Mouse (Mus musculus) limb, embryonic 10.5 days (tissue): ENCODE data around the gene Rnf114. TPM values are rescaled to one million over a fixed set of nuclear protein-coding genes. Genes with fewer than 3 reads are reported as not detected.

Experiments used
- DNase-seq: peaks from one replicate; pipeline ENCODE4 v3.0.0-alpha.2; 2017; ENCODE audit warnings: low spot score
- H3K27ac ChIP-seq: fragments of 300-500 bp; sonication (generic); 2 replicates; pipeline ENCODE4 v1.5.1; 2016; ENCODE audit warnings: mild to moderate bottlenecking
- H3K27me3 ChIP-seq: fragments of 300-500 bp; sonication (generic); 2 replicates; pipeline ENCODE4 v1.6.1; 2016; ENCODE audit warnings: low read depth, mild to moderate bottlenecking; ENCODE audit not compliant: poor library complexity, severe bottlenecking
- H3K36me3 ChIP-seq: fragments of 300-500 bp; sonication (generic); 2 replicates; pipeline ENCODE4 v1.6.1; 2016; ENCODE audit warnings: mild to moderate bottlenecking, moderate library complexity
- H3K4me1 ChIP-seq: fragments of 300-500 bp; sonication (generic); 2 replicates; pipeline ENCODE4 v1.6.1; 2016
- H3K4me3 ChIP-seq: fragments of 300-500 bp; sonication (generic); 2 replicates; pipeline ENCODE4 v1.5.1; 2016; ENCODE audit warnings: mild to moderate bottlenecking, moderate library complexity
- H3K9me3 ChIP-seq: fragments of 300-500 bp; sonication (generic); replicated peaks from 2 replicates; pipeline ENCODE4 v1.6.1; 2016; ENCODE audit warnings: mild to moderate bottlenecking
- WGBS: fragments of 180-500 bp; shearing (Covaris S2); methylation state at CpG from one replicate; pipeline ENCODE4 v1.1.7; 2016; 5-methylcytosine and 5-hydroxymethylcytosine counted together
- polyA plus RNA-seq: library from polyadenylated mRNA; unstranded; fragments of >200 nt; fragmentation: Nextera tagmentation; extraction: Ambion mirVana; gene quantifications from 2 replicates; pipeline ENCODE4 v1.2.1, GENCODE M21; 2016

The Rnf114 gene
- polyA plus RNA-seq, 1 experiment from 2014 or later, result 131 TPM

DNA sequence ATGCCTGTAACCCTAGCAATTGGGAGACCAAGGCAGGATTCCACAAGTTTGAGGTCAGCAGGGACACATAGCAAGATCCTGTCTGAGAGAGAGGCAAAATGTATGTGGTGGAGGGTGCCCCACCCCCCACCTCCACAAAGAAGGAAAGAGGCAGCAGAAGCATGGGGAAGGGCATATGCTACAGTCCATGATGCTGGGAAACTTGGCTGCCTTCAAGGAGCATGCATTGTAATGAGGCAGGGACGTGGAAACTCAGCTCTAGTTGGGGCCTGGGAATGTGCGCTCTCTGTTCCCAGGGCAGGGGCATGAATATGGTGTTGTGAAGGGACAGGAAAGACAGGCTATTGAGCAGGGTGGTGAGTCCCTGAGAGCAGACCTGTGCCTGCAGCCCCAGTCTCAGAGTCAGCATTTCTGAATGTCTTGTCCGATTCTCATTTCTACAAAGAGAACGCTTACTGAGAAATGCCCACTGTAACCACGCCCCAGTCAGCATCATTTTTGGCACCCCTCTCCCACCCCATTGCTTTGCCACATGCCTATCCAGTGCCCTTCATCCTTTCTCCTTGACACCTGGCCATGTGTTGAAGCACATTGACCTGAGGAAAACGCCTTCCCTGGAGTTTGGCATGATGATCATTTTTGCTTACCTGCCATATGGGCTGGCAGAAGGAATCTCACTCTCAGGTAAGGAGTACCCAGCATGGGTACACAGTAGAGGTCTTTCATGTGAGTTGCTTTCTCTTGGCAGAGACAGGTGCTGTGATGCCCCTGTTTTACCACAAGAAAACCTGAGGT, 33.2 kb upstream of the Rnf114 start:
- Histone ChIP-seq H3K27ac (no peak overlapping the region), H3K36me3 (peaks cover 88% of the 10 kb centered on the region), H3K4me3 (no peak overlapping the region), H3K9me3 (no peaks in the 10 kb centered on the region), H3K27me3 (no peaks in the 10 kb centered on the region), H3K4me1 (no peaks in the 10 kb centered on the region)
- no peak for DNase-seq
- 95% methylated on average over 6 of the region's 6 CpGs for WGBS

DNA sequence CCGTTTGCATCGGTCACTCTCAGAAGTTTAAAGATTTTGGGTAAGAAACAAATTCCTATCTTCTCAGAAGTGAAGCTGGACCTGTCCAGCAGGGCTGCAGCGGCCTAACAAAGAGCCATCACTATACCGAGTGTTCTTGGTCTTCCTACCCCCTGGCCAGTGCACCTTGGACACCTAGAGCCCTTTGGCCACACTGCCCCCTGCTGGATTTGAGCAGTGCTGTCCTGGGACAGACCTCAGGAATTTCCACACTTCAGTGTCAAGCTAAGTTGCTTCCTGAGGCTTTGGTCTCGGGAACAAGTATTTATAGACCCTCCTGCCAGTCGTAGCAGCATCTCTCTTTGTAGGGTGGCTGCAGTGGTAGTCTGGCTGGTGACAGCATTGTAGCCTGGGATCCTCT, 29.5 kb upstream of the Rnf114 start:
- Histone ChIP-seq H3K36me3 (peaks cover 90% of the 10 kb centered on the region), H3K4me1 (no peaks in the 10 kb centered on the region)
- DNase-seq, result peak; percentile 70

GRCm38 (mm10) chr2:167463802-167464201, 28.6 kb upstream of the Rnf114 start:
- 91% methylated on average over 5 of the region's 5 CpGs for WGBS
- no peaks in the 10 kb centered on the region for H3K4me1 ChIP-seq
- H3K36me3 ChIP-seq, result peaks cover 89% of the 10 kb centered on the region

More for the DNA sequence above, 29.5 kb upstream of the Rnf114 start:
- no peaks in the 10 kb centered on the region for H3K9me3 ChIP-seq
- no peak overlapping the region for H3K4me3 ChIP-seq
- no peak overlapping the region for H3K27ac ChIP-seq
- WGBS, result 58% methylated on average over 6 of the region's 6 CpGs
- H3K27me3 ChIP-seq, result no peaks in the 10 kb centered on the region

DNA sequence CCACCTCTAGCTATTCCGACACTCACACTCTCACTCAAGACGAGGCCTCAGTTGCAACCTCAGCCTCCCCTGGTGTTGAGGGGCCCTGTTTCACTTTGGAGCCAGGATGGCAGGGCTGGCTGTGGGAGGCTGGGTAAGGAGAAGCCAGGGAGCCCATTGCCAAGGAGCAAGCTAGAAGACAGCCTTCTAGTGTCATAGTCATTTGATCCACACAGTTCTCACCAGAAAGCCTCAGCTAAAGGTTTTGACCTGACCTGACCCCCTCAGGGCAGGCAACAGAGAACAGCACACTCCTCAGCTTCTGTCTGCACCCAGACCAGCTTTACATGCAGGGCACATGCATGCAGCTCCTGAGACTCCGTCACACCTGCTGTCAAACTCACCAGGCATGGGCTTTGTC, 26.5 kb upstream of the Rnf114 start:
- no peak overlapping the region for H3K27ac ChIP-seq
- WGBS, result 90% methylated on average over 3 of the region's 3 CpGs

More at GRCm38 (mm10) chr2:167463802-167464201, 28.6 kb upstream of the Rnf114 start:
- Histone ChIP-seq H3K27ac (no peak overlapping the region), H3K4me3 (no peak overlapping the region), H3K9me3 (no peaks in the 10 kb centered on the region), H3K27me3 (no peaks in the 10 kb centered on the region)
- no peak for DNase-seq

DNA sequence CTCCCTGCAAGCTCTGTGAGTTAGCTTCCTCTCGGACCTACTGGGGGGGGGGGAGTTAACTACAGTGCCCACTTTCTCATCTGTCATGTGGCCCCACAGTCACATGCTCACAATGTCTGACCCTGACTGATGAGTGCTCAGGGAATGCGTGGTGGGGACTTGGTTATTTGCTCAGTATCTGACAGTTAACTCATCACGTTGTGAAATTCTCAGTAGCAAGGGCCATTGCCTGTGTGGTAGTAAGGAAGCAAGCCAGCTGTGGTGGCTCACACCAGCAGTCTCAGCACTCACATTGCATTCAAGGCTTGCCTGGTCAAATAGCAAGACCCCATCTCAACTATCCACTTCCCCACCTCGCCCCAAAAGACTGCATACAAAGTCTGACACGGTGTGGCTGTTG, 25.2 kb upstream of the Rnf114 start:
- Histone ChIP-seq H3K27ac (no peak overlapping the region), H3K4me3 (no peak overlapping the region), H3K36me3 (peaks cover 89% of the 10 kb centered on the region), H3K9me3 (no peaks in the 10 kb centered on the region), H3K4me1 (no peaks in the 10 kb centered on the region), H3K27me3 (no peaks in the 10 kb centered on the region)
- DNase-seq, result no peak
- 86% methylated on average over 5 of the region's 5 CpGs for WGBS

More for the DNA sequence above, 26.5 kb upstream of the Rnf114 start:
- no peaks in the 10 kb centered on the region for H3K27me3 ChIP-seq
- H3K9me3 ChIP-seq, result no peaks in the 10 kb centered on the region
- DNase-seq, result no peak
- H3K4me3 ChIP-seq, result no peak overlapping the region
- no peaks in the 10 kb centered on the region for H3K4me1 ChIP-seq
- peaks cover 89% of the 10 kb centered on the region for H3K36me3 ChIP-seq

DNA sequence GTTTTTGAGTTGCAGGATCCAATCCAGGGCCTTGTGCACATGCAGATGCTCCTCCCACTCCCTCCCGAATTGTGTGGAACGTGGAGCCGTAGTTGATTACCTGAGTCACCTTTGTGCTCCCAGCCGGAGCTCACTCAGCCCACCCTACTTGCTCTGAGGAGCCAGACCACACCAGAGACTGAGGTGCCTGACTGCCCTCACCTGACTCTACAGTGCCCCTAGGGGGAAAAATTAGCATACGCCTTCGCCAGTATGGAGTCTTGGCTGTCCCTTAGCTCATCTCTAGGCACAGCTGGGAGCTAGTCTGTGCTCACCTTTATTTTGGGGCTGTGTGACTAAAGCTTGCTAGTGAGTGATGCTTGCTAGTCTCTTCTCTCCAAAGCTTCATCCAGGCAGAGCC, 24.0 kb upstream of the Rnf114 start:
- WGBS, result 87% methylated on average over 6 of the region's 6 CpGs
- DNase-seq, result no peak
- Histone ChIP-seq H3K36me3 (peaks cover 92% of the 10 kb centered on the region), H3K27ac (no peak overlapping the region), H3K9me3 (no peaks in the 10 kb centered on the region), H3K27me3 (no peaks in the 10 kb centered on the region), H3K4me3 (no peak overlapping the region), H3K4me1 (no peaks in the 10 kb centered on the region)

DNA sequence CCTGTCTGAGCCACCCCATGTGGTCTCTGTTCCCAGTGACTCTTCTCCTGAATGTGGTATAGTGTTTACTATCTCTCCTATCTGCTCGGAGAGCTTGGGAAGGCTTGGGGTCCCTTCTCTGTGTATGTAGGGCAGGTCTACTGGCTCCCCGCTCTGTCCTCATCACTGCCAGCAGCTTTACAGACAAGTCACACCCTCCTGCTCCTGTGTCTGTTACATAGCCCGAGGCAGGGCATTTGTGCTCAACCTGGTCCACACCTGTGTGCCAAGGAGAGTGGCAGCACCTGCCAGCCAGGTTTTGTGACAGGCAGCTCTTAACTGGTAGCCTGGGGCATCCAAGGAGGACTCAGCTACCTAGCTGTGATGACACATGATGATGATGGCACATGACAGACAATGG, 21.8 kb upstream of the Rnf114 start:
- WGBS, result 93% methylated on average over 3 of the region's 3 CpGs
- Histone ChIP-seq H3K4me1 (no peaks in the 10 kb centered on the region), H3K27me3 (no peaks in the 10 kb centered on the region), H3K9me3 (no peaks in the 10 kb centered on the region), H3K4me3 (no peak overlapping the region), H3K27ac (no peak overlapping the region), H3K36me3 (peaks cover 99% of the 10 kb centered on the region)
- no peak for DNase-seq

- H3K27ac ChIP-seq, result no peak overlapping the region
- H3K27me3 ChIP-seq, result no peaks in the 10 kb centered on the region
- no peak for DNase-seq
- H3K4me1 ChIP-seq, result peaks cover 9% of the 10 kb centered on the region
- no peak overlapping the region for H3K4me3 ChIP-seq
- no peaks in the 10 kb centered on the region for H3K9me3 ChIP-seq
- WGBS, result 83% methylated on average over 6 of the region's 6 CpGs
- peaks cover 99% of the 10 kb centered on the region for H3K36me3 ChIP-seq
These were observed 20.9 kb upstream of the Rnf114 start for GRCm38 (mm10) chr2:167471585-167471984.

DNA sequence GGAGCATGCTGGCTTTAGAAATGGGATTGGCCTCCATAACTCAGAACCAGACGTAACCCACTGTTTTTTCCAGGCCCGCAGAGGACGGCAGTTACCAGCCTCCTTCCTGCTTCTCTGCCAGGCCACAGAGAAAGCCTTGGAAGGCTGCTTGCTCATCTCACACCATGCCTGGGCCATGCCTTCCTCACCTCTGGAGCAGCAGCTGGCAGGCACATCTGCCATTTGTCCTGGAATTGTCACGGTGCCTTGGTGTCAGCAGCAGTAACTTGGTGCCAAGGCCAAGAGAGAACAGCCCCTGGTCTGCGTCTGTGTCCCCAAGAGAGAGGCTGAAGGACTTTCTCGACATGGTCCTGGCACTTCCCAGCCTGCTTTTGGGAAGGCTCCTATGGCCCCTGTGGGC, 18.2 kb upstream of the Rnf114 start:
- DNase-seq, result no peak
- WGBS, result 87% methylated on average over 6 of the region's 6 CpGs
- no peak overlapping the region for H3K27ac ChIP-seq
- no peaks in the 10 kb centered on the region for H3K27me3 ChIP-seq
- no peaks in the 10 kb centered on the region for H3K9me3 ChIP-seq
- H3K4me3 ChIP-seq, result no peak overlapping the region
- peaks cover 82% of the 10 kb centered on the region for H3K36me3 ChIP-seq
- H3K4me1 ChIP-seq, result peaks cover 11% of the 10 kb centered on the region

GRCm38 (mm10) chr2:167475596-167475995, 16.8 kb upstream of the Rnf114 start:
- WGBS, result 87% methylated on average over 5 of the region's 5 CpGs
- peaks cover 74% of the 10 kb centered on the region for H3K36me3 ChIP-seq
- no peaks in the 10 kb centered on the region for H3K9me3 ChIP-seq
- no peak for DNase-seq
- no peak overlapping the region for H3K4me3 ChIP-seq
- no peaks in the 10 kb centered on the region for H3K27me3 ChIP-seq
- peaks cover 11% of the 10 kb centered on the region for H3K4me1 ChIP-seq
- H3K27ac ChIP-seq, result no peak overlapping the region

DNA sequence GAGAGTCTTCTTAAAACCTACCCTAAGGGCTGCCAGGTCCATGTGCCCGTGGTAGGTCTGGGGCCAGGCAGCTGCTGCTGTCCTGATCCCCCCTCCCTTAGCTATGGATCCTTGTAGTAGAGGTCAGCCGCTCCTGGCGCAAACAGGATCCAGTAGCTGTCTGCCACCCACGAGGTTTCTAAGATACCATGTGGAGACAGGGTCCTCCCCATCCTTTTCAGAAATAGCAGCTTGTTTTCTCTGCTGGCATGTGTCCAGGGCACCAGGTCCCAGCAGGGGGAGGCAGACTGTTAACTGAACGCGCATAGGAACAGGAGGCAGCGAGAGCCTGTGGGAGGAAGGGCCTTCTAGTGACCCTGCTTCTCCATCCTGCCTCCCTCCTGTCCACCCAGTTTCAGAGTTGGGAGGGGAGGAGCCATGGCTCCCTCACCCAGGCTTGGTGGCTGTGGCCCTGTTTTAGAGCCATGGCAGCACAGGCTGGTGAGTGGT, 16.2 kb upstream of the Rnf114 start:
- no peak for DNase-seq
- peaks cover 11% of the 10 kb centered on the region for H3K4me1 ChIP-seq
- H3K36me3 ChIP-seq, result peaks cover 70% of the 10 kb centered on the region
- H3K9me3 ChIP-seq, result no peaks in the 10 kb centered on the region
- 0 out of 2 replicates have a peak overlapping the region, but pooled peaks have one; percentile 19 for H3K27ac ChIP-seq
- no peak overlapping the region for H3K4me3 ChIP-seq
- no peaks in the 10 kb centered on the region for H3K27me3 ChIP-seq
- WGBS, result 54% methylated on average over 7 of the region's 7 CpGs

DNA sequence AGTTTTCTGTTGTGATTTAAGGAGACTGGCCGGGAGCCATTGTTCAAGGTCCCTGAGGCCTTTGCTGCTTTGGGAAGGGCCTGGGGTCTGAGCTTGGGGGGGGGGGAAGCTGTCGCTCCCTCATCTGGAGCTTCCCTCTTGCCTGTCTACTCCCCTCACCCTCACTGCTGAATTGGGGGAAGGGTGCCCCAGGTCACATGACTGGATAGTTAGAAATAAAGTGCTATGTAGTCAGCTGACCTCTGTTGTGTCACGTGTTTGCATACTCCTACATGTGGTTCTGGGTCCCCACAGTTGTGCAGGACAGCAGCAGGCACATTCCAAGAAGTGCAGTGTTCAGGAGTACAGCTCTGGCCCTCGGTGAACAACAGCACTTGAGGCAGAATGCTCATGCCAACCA, 15.7 kb upstream of the Rnf114 start:
- H3K9me3 ChIP-seq, result no peaks in the 10 kb centered on the region
- no peak for DNase-seq
- H3K27ac ChIP-seq, result 0 out of 2 replicates have a peak overlapping the region, but pooled peaks have one; percentile 19
- WGBS, result 92% methylated on average over 4 of the region's 4 CpGs
- no peaks in the 10 kb centered on the region for H3K27me3 ChIP-seq
- H3K4me3 ChIP-seq, result no peak overlapping the region
- peaks cover 65% of the 10 kb centered on the region for H3K36me3 ChIP-seq
- peaks cover 11% of the 10 kb centered on the region for H3K4me1 ChIP-seq

DNA sequence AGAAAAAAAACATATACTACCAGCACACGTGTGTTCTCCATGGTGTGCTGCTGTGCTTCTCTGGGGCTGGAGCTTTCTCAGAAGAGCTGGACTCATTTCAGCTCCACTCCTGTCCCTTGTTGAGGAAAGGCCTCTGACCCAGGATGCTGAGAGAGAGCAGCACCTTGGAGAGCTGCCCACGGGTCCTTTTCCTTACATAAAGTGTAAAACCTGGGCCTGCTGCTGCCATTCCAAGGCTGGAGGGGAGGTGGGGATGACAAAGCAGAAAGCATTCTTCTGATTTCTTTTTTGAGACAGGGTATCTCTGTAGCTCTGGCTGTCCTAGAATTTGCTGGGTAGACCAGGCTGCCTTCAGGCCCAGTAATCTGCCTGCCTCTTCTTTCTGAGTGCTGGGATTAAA, 14.3 kb upstream of the Rnf114 start:
- Histone ChIP-seq H3K9me3 (no peaks in the 10 kb centered on the region), H3K36me3 (peaks cover 65% of the 10 kb centered on the region), H3K27me3 (no peaks in the 10 kb centered on the region), H3K27ac (no peak overlapping the region), H3K4me3 (no peak overlapping the region), H3K4me1 (peaks cover 11% of the 10 kb centered on the region)
- DNase-seq, result peak; percentile 45
- WGBS, result 33% methylated on average over 2 of the region's 2 CpGs
